Mouse (Mus musculus): Measurements from ENCODE around the gene Pou6f2.

- TF ChIP-seq CTCF (IDR thresholded peaks at IDR 0.05 in 2 of 3, conservative IDR thresholded peaks at IDR 0.05 in 1 of 3; ENCODE audit: control insufficient read depth in 1 of 3, insufficient read depth in 1 of 3, low read depth in 2 of 3, low read length in 3 of 3, poor library complexity in 1 of 3, severe bottlenecking in 1 of 3) (no peak), ELF1 (IDR thresholded peaks at IDR 0.05; ENCODE audit: low read depth, low read length) (no peak), POLR2A (IDR thresholded peaks at IDR 0.05; ENCODE audit: control insufficient read depth in 1 of 2, insufficient read depth in 1 of 2, low read depth in 1 of 2, low read length in 2 of 2, poor library complexity in 1 of 2) (no peak), TBP (IDR thresholded peaks at IDR 0.05; ENCODE audit: low read depth, low read length) (no peak), POLR2AphosphoS2 (IDR thresholded peaks at IDR 0.05; ENCODE audit: low read length) (no peak), HCFC1 (IDR thresholded peaks at IDR 0.05; ENCODE audit: low read depth, low read length) (no peak)
Observed at GRCm38 (mm10) chr13:18131324-18131723, 266.2 kb downstream of the Pou6f2 start.

All from MEL (cell line).